Mouse (Mus musculus): Measurements from ENCODE around the gene Mefv.
"Not testable (repeated sequence)": the region's sequence is repeated elsewhere in the genome, so short reads cannot be mapped to it uniquely, and the experiment has no call there.

The Mefv gene

GRCm38 (mm10) chr16:3717980-3718379 lies at the start of gene Mefv:
Mefv (minus strand) TSS chr16:3718097.
- DNase-seq (ENCODE audit: low spot score): no peak

GRCm38 (mm10) chr16:3748976-3749375 lies 31.1 kb upstream of the Mefv start:
- no peak for DNase-seq (ENCODE audit: low spot score)

GRCm38 (mm10) chr16:3745656-3746055 lies 27.8 kb upstream of the Mefv start:
- no peak for DNase-seq (ENCODE audit: low spot score)

- DNase-seq (ENCODE audit: low spot score): no peak
These were observed 26.3 kb upstream of the Mefv start for GRCm38 (mm10) chr16:3744186-3744700.

GRCm38 (mm10) chr16:3743503-3744185 lies 25.7 kb upstream of the Mefv start, which contains the start of gene Zfp263:
Zfp263 (plus strand) TSS chr16:3744093.
- peak; percentile 93 for DNase-seq (ENCODE audit: low spot score)

GRCm38 (mm10) chr16:3742466-3742865 lies 24.6 kb upstream of the Mefv start:
- no peak for DNase-seq (ENCODE audit: low spot score)

GRCm38 (mm10) chr16:3733198-3733732 lies 15.4 kb upstream of the Mefv start:
- DNase-seq (ENCODE audit: low spot score): no peak

- DNase-seq (ENCODE audit: low spot score): no peak
These were observed 14.7 kb upstream of the Mefv start for GRCm38 (mm10) chr16:3732612-3733011.

- DNase-seq (ENCODE audit: low spot score): no peak
These were observed 10.3 kb upstream of the Mefv start for GRCm38 (mm10) chr16:3727980-3728720.

- no peak for DNase-seq (ENCODE audit: low spot score)
These were observed 5.3 kb upstream of the Mefv start for GRCm38 (mm10) chr16:3723231-3723630.

GRCm38 (mm10) chr16:3714731-3715130 lies 3.2 kb downstream of the Mefv start:
- DNase-seq (ENCODE audit: low spot score): no peak

GRCm38 (mm10) chr16:3706680-3707079 lies 11.2 kb downstream of the Mefv start:
- DNase-seq (ENCODE audit: low spot score): no peak

- DNase-seq (ENCODE audit: low spot score): no peak
These were observed 17.0 kb downstream of the Mefv start for GRCm38 (mm10) chr16:3700893-3701292.

GRCm38 (mm10) chr16:3699281-3699680 lies 18.6 kb downstream of the Mefv start:
- no peak for DNase-seq (ENCODE audit: low spot score)

GRCm38 (mm10) chr16:3689608-3690007 lies 28.3 kb downstream of the Mefv start:
- DNase-seq (ENCODE audit: low spot score): not testable (repeated sequence)

Measured in left cerebral cortex, adult 11 months (tissue).